Mouse (Mus musculus) frontal cortex, postnatal 25 days (tissue): ENCODE measurements around the gene Gpr107.

Experiments used
- DNase-seq, 2 experiments: peaks; one replicate each; pipeline ENCODE4 v3.0.0; 2022; ENCODE audit warnings: low spot score in 2 of 2

Gpr107 gene

DNA sequence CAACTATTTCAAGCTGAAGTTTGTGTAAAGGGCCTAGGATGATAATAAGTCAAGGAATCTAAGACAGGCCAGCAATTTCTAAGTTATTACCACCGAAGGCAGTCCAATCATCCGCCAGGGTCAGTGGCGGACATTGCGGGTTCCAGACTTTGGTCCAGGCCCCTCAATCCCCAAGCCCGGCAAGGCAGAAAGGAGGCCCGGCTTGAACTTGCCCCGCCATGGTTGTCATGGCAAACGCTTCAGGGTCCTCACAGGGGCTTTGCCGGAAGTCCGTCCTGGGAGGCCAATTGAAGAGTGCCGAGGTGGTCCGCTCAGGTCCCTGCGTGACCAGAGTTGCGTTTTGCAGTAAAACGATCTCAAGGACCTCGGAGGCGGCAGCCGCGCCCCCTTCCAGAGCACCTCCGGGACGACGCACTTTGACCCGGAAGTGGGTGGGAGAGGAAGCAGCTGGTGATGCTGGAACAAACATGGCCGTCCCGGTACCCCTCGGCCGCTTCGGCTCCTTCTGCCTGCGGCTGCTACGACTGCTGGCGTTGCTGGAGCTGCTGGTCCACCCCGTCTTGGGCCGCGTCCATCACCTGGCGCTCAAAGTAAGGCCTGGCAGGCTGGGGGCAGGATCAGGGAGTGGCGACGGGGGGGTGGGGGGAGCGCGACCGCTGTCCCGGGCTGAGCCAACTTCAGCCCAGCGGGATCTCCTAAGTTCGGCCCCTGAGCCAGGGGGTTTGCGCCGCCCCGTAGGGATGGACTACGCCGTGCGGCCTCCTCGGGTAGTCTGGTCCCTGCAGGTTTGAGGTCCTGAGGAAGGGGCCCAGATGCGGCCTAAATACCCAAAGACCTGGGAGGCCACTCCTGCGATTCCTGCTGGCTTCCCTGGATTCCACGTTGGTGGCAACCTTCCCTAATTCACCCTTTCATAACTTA is at the start of gene Gpr107:
TSS of gene Gpr107 (plus strand) at position 425 of the 921 bp plus-strand sequence.
- DNase-seq = peak; percentile 49 to 68

DNA sequence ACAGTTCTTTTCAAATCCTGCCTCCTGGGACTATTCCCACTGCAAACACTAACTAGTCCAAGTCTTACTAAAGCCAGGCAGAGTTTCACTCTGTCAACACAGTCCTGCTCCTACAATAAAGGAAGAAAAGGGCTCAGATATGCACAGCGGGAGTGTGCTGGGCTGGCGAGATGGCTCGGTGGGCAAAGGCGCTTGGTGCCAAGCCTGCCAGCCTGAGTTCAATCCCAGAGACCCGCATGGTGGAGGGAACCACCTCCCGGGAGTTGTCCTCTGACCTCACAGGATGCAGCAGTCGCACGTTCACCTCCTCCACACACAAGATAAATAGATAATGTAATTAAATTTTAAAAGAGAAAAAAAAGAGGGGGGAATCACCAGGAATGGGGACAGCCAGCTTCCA is 48.8 kb upstream of the Gpr107 start:
- no peak for DNase-seq

DNA sequence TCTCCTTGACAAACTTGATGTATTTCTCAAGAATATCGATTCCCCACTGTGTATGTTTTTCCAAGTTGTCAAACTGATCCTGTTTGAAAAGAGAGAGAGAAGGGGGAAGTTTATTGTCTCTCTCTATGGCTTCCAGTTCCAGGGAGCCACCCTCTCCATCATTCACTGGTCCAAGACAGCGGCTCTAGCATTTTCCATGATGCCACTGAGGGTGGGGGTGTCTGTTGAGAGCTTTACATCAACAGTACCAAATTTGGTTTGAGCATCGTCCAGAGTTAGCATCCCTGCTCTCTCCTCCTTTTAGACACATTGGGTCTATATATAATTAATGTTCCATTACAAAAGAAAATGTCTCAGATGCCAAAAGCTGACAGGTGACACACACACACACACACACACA is 46.8 kb upstream of the Gpr107 start:
- no peak for DNase-seq

DNA sequence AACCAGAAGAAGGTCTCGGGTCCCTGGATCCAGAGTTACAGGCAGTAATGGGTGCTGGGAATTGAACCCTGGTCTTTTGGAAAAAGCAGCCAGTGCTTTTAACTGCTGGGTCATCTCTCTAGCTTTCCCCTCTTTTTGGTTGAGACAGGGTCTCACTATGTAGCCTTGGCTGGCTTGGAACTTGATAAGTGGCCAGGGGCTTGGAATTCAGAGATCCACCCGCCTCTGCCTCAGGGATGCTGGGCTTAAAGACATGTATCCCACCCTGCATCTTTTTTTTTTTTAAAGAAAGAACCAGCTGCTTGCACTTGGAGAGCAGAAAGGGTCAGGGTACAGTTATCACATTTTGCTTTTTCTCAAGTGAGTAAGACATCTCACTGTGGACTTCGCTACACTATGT is 46.1 kb upstream of the Gpr107 start:
- DNase-seq = no peak

DNA sequence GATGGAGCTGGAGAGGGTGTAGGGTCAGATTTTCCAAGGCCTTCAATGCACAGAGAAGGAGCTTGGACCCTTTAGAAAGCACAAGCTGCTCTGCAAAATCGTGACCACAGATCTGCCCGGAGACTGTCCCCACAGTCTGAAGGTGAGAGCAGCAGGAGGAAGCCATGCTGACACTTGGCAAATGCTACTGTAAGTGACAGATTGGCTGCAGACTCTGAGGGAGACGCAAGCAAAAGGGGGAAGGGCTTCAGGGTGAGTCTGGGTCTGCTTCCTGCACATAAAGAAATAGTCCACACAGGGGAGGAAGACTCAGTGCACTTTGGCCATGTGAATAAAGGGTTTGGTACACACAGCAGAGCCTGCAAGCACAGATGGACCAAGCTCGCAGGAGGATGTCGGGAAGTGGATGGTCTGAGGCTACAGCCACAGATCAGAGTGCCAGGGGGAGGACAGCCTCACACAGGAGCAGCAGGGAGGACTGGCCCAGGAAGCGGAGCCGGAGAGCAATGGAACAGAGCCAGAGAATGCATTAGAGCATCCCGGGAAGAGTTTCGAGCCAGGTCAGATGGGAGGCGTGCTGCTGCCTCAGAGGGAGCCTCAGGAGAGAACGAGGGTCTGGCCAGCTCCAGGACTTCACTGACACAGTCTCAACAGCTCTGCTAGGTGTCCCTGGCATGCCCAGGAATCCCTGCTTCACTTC is 45.3 kb upstream of the Gpr107 start:
- DNase-seq = no peak

DNA sequence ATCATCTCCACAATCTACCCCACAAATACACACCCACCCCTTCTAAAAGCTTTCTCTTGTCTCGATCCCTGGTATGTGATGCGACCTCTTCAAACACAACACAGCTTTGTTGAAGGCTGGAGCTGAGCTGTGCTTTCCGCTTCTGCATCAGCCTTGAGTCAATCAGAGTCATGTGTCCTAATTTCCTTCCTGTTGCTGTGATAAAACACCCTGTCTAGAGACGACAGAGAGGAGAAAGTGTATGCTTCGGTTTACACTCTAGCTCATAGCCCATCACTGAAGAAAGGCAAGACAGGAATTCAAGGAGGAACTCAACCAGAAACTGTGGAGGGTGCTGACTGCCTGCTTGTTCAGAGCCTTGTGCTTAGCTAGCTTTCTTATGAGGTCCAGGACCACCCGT is 43.9 kb upstream of the Gpr107 start:
- DNase-seq = no peak

DNA sequence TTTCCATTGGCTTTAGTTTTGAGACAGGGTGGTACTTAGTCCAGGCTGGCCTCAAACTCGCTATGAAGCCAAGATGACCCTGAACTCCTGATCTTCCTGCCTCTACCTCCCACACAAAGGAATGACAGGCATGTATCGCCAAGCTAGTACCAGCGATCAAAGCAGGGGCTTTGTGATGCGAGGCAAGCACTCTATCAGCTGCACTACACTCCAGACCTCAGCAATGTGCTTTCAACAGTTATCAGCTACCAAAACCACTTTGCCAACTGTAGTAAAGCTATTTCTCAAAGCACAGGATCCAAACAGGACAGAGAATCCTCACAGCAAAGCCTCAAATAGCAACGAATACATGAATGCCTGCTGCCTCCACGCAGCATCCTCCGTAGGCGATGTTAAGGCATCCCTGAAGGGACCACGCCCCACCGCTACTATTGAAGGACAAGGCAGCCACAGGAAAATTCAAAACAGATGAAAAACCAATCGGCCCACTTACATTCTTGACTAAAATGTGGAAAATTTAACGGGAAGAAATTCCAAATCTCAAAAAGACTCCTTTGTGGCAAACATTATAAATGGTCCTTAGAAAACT is 42.1 kb upstream of the Gpr107 start:
- no peak for DNase-seq

DNA sequence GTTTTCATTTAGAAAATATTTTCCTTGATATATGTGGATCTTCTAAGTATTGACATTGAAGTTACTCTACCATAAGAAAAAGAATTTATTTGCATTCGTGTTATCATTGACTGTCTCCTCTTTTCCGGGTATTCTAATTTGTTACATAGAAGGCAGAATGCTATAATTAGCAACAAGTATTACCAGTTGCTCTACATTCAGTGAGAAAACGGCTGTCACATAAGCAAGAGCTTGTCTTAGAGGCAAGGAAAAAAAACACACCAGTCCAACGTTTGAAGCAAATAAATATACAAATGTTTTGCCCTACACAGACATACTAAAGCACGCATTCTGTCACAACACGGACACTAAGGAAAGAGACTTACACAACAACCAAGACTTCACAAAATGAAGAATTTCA is 40.4 kb upstream of the Gpr107 start:
- DNase-seq = no peak

DNA sequence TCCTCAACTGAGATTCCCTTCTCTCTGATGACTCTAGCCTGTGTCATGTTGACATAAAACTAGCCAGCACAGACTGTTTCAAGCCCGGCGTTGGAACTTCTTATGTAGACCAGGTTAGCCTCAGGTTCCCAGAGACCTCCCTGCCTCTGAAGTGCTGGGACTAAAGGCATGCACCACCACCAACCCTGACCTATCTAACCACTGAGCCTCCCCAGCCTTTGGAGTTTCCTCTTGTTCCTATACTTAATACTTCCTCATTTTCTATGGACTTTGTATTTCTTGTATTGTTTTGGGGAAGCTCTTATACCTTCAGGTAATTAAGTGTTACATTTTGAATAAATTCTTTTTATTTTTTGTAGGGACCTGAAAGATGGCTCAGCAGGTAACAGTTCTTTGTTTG is 37.9 kb upstream of the Gpr107 start:
- DNase-seq = no peak

DNA sequence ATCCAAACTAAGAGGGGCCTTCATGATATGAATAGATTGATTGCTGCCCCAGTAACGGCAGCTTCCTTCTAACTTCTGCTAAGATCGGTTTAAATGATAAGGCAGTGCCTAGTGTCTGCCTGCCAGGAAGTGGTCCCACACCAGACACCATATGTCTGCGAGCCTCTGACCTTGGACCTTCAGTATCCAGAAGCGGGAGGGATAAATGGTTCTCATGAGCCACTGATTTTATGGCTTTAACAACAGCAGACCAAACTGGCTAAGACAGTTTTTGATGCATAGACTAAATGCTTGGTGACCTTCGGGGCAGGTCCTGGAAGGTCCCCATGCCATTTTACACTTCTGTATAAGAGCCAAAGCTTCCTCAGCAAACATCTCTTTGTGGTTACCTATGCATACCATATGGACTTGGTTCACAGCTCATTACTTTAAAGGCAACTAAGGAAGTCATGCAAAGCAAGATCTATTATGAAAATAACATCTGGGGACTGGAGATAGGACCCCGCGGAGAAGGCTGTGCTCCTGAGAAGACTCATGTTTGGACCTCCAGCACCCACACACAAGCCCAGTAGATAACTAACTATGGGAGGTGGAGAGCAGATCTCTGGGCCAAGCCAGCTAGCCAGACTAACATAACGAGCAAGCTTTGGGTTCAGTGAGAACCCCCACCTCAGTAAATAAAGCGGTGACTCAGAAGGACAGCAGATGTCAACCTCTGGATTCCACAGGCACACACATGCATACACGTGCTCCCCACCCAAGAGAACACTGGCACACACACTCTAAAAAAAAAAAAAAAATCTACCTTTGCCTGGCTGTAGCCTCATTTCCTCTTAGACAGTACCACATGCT is 36.8 kb upstream of the Gpr107 start:
- DNase-seq = no peak

DNA sequence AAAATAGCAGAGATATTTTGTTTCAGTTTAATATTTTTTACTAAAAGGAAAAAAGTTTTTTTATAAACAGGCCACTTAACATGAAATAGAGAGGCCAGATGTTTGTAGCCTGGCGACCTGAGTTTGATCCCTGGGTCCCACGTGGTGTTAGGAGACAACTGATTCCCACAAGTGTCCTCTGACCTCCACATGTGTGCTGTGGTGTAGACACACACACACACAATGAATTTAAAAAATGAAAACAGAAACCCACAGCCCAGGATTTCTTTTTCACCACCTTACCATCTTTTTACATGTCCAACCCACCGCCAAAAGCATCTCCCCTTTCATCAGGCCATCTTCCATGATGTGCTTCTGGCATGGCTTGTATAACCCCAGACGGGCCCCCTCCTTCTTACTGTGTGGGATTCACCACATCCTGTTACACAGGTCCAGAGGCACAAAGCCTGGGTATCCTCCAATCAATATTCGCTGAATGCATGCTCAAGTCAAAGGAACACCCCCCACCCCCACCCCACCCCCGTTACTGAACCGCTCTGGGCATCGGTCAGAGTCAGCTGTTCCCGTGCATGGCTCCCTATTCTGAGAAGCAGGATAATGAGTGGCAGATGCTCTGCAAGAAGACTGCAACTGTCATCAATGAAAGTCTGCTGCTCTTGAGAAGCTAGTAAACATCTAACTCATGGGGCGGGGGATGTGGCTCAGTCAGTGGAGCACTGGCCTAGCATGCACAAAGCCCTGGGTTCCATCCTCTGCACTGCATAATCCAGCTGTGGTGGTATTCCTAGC is 36.0 kb upstream of the Gpr107 start:
- no peak for DNase-seq

DNA sequence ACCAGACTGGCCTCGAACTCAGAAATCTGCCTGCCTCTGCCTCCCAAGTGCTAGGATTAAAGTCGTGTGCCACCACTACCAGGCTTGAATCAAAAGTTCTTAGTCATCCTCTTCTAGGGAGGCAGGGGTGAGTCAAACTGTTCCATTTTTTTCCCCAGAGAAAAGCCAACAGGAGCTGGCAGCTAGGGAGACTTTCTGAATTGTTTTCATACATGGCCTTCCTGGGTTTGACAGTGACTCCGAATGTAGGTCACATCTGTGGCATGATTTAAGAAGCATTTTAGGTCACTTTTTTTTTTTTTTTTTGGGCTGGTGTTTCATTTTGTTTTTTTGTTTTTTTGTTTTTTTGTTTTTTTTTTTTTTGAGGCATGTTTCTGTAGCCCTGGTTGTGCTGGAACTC is 33.9 kb upstream of the Gpr107 start:
- no peak for DNase-seq

DNA sequence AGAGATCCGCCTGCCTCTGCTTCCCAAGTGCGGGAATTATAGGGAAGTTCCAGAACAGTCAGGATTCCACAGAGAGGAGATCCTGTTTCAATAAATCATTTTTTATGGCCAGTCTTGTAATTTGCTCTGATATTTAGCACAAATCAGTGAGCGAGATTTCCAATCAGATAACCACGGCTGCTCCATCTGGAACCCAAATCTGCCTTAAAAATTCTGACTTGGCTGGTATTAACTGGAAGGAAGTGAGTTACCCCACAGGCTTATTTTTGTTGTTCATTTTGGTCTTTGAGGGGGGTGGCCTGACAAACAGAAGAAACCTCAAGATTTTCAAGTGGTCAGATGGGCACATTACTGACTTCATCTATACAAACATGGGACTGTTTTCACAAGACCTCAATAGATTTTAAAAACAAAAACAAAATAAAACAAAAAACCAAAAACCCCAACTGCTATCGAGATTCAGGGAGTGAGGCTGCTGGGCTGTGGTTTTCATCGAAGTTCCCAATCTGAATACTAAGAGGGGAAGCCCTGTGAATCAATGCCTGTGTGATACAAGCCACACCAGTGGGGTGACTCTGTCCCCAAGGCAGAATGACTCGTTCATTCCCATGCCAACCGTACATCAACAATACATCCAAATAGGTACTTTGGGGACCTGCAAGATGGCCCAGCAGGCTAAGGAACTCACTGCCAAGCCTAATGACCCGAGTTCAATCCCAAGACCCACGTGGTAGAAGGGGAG is 33.3 kb upstream of the Gpr107 start:
- no peak for DNase-seq

DNA sequence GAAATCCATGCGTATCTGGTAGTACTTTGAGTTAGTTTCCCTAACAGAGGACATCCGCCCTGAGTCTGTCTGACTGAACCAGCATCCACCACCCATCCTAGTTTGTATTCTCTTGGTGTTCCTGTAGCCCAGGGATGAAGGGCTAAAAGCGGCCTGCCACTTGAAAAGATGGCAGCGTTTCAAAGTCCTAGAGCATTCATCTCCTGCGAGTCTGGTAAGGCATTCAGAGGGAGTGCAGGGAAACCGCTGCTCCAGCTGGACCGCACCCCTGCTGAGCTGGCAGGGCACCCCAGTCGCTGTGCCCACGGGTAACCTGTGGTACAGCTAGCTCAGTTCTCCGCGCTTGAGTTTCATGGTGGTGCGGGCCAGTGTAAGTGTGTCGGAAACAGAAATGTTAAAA is 32.3 kb upstream of the Gpr107 start:
- DNase-seq = peak in 1 of 2 experiments; percentile 17

DNA sequence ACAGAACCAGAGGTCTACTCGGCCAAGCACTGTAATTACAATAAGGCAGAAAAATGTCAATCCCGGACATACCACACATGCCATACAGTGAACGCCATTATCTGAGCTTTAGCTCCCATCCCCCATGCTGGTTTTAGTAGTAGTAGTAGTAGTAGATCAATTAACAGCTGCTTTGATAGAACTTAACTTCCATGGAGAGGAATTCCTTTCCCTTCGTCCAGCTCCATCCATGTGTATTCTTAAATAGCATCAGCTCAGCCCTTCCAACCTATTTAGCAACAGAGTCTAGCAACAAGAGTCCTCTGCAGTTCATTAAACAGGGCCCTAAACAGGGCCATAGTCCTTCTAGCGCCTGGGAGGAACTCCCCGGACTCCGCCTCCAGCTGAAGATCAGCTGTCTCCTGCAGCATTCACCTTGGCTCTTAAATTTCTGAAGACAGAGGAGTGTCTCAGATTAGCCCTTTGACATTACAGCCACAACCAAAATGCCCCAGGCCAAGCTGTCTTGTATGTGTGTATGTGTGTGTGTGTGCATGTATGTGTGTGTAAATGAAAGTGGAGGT is 30.9 kb upstream of the Gpr107 start:
- DNase-seq = no peak

DNA sequence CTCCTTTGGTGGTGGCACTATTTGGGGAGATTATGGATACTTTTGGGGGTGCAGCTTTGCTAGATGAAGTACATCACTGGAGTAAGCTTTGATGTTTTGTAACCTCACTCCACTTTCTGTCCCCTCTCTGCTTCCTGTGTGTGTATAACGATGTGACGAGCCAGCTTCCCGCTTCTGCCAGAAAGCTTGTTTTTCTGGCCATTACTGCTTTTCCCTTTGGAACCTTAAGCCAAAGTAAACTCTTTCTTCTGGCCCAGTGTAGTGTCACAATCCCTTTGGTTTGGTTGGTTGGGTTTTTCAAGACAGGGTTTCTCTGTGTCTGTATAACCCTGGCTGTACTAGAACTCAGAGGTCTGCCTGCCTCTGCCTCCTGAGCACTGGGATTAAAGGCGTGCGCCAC is 29.3 kb upstream of the Gpr107 start:
- no peak for DNase-seq

DNA sequence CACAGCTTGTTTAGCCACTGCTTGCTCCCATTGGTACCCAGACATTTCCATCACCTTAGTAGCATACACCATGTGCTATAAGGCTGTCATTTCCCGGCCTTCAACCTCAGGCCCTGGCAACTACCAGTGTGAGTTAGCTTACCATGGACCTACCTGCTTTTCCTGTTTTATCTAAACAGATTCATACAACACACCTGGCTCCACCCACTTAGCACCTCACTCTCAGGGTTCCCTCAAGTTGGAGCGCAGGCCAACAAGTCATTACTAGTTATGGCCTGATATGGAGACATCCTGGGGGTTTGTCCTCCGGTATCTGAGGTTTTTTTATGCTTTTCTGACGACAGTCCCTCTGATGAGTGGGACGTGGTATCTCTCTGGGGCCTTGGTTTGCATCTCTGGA is 28.6 kb upstream of the Gpr107 start:
- no peak for DNase-seq

DNA sequence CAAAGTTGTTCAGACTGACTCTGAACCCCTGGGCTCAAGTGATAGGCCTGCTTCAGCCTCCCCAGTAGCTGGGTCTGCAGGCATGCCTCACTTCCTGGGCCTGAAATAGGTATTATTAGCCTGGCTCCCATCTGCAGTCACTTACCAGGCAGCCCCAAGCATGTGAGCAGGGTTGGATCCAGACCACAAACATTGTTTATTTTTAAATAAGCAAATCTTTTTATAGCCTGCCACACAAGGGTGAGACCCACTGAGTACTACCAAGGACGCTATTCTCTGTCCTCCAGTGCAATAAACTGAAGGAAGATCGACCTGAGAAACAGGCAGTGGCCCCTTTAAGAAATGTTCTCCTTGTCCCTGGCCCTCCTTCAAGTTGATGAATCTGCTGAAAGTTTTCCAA is 27.4 kb upstream of the Gpr107 start:
- DNase-seq = no peak

DNA sequence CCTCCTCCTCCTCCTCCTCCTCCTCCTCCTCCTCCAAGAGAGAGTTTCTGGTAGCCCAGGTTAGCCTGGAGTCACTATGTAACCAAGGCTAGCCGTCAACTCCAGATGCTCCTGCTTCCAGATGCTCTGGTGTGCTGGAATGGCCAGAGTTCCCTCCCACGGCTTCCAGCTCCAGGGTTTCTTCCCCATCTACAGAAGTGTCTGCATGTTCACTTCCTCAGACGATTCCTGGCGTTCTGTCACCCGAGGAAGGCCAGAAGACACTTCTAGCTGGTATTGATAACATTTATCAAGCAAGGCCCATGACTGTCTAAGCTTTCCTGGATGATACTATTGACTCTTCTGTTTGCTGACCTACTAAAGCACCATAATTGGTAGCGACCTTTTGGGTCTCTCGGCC is 27.0 kb upstream of the Gpr107 start:
- DNase-seq = no peak

DNA sequence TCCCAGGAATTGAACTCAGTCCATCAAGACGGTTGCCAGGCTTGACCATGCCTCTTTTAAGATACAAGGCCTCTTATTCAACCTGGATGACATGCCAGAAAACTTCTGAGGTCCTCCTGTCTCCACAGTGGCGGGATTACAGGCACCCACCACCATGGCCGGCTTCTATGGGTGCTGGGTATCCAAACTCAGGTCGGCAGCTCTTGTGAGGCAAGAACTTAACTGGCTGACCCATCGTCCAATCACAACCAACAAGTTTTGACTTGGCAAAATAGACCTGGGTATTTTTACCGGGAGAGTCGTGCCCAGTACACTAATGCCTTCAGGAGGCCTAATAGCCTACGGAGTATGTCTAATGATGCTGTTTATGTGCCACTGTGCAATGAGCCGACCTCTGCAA is 26.1 kb upstream of the Gpr107 start:
- DNase-seq = no peak
